9 mouse cellular contexts compared by ENCODE assay signal in genomic region chr6:121013750-121014149, GRCm38 (mm10).
DNase-seq lines count a peak whose midpoint lies in the region; ATAC-seq and TF ChIP-seq lines count a peak whose summit lies in the region.
"Had no signal": no experiment of that assay in that cellular context is flagged by ENCODE, and none has a peak within 500 bp of the region (broad histone marks: within the 10 kb centered on the region; RNA-seq: fewer than 3 reads in every experiment).

No protein-coding gene starts in this region.

- TF ChIP-seq POLR2A in kidney, adult 2 months (IDR thresholded peaks at IDR 0.05; ENCODE audit: low read depth, low read length): no peak
- no peak for TF ChIP-seq POLR2A in small intestine, adult 2 months (IDR thresholded peaks at IDR 0.05; ENCODE audit: low read depth, low read length)

- H3K9ac ChIP-seq in liver, embryonic 13.5 days: no peak overlapping the region

- no peaks in the 10 kb centered on the region for H3K36me3 ChIP-seq in kidney, adult 2 months (ENCODE audit: control insufficient read depth, insufficient read depth, low read length)
- peaks cover 99% of the 10 kb centered on the region for H3K36me3 ChIP-seq in G1E (replicated peaks)
- peaks cover 92% of the 10 kb centered on the region for H3K36me3 ChIP-seq in liver, embryonic 13.5 days
- peaks cover 10% of the 10 kb centered on the region; the same call in 1 of the 2 replicates for H3K36me3 ChIP-seq in small intestine, adult 2 months (ENCODE audit: control insufficient read depth, insufficient read depth, low read length)

- no peaks in the 10 kb centered on the region for H3K27me3 ChIP-seq in kidney, adult 2 months (replicated peaks; ENCODE audit: control insufficient read depth, insufficient read depth, low read length)
- H3K27me3 ChIP-seq in G1E (ENCODE audit: insufficient read depth, low read length): no peaks in the 10 kb centered on the region
- no peaks in the 10 kb centered on the region for H3K27me3 ChIP-seq in liver, embryonic 13.5 days
- no peaks in the 10 kb centered on the region for H3K27me3 ChIP-seq in small intestine, adult 2 months (ENCODE audit: control insufficient read depth, insufficient read depth, low read length)

- intact Hi-C loops in heart, postnatal 14 days (cut with DNase I): loop anchor here (1.0 to 5.0 kb wide), 4 partner anchors 41 to 165 kb away; partner anchors contain the start of gene Mical3
- intact Hi-C loops in left cerebral cortex, postnatal 14 days (cut with DNase I): loop anchor here (5.0 kb wide), 1 partner anchor 164 kb away; no protein-coding TSS in a partner anchor

- peak overlapping the region; percentile 40 for H3K4me3 ChIP-seq in kidney, adult 2 months (ENCODE audit: insufficient read depth, low read depth, low read length)
- no peak overlapping the region for H3K4me3 ChIP-seq in G1E (ENCODE audit: low read depth, low read length)
- no peak overlapping the region for H3K4me3 ChIP-seq in liver, embryonic 13.5 days (replicated peaks)
- peak overlapping the region; percentile 28; the same call in 1 of the 2 replicates for H3K4me3 ChIP-seq in small intestine, adult 2 months (ENCODE audit: low read depth, low read length)

- no peak for ATAC-seq in G1E (ENCODE audit: extremely low read depth, insufficient number of reproducible peaks, low FRiP score, poor library complexity, severe bottlenecking)
- ATAC-seq in liver, embryonic 13.5 days (ENCODE audit: low read depth): no peak

- WGBS in kidney, adult 2 months: 48% methylated on average over 9 of the region's 9 CpGs
- 38% methylated on average over 9 of the region's 9 CpGs for WGBS in liver, embryonic 13.5 days (ENCODE audit: insufficient replicate concordance)
- 65% methylated on average over 9 of the region's 9 CpGs for WGBS in small intestine, adult 2 months

- no peak overlapping the region for H3K4me2 ChIP-seq in liver, embryonic 13.5 days

- peaks cover 3% of the 10 kb centered on the region; the same call in 1 of the 2 replicates for H3K4me1 ChIP-seq in kidney, adult 2 months (ENCODE audit: control insufficient read depth, insufficient read depth, low read length)
- H3K4me1 ChIP-seq in G1E (ENCODE audit: insufficient read depth, low read depth, low read length): peaks cover 9% of the 10 kb centered on the region; the same call in 1 of the 2 replicates
- H3K4me1 ChIP-seq in liver, embryonic 13.5 days (replicated peaks): 0 out of 2 replicates have a peak, but pooled peaks cover 5% of the 10 kb centered on the region
- peaks cover 5% of the 10 kb centered on the region; the same call in 1 of the 2 replicates for H3K4me1 ChIP-seq in small intestine, adult 2 months (ENCODE audit: control insufficient read depth, insufficient read depth, insufficient read length, low read length)

- DNase-seq in kidney, adult 2 months: peak; percentile 43
- DNase-seq in kidney, adult 11 months: no peak
- peak; percentile 23 for DNase-seq in G1E (ENCODE audit: low spot score)
- peak; percentile 56 for DNase-seq in embryo, embryonic 10.5 days (ENCODE audit: low spot score)
- DNase-seq in heart, postnatal 14 days: peak; percentile 74 to 81
- DNase-seq in liver, embryonic 13.5 days: peak; percentile 19
- no peak for DNase-seq in left cerebral cortex, postnatal 14 days (ENCODE audit: low spot score in 2 of 2)

- TF ChIP-seq CTCF in kidney, adult 2 months (conservative IDR thresholded peaks at IDR 0.05; ENCODE audit: insufficient read depth, insufficient read length, low read depth, low read length): peak; percentile 62
- no peak for TF ChIP-seq CTCF in G1E (IDR thresholded peaks at IDR 0.05; ENCODE audit: low read depth, low read length)
- peak; percentile 32; the same call in 1 of the 2 replicates for TF ChIP-seq CTCF in small intestine, adult 2 months (IDR thresholded peaks at IDR 0.05; ENCODE audit: extremely low read depth, insufficient read length, insufficient replicate concordance, low read depth, low read length)

- H3K27ac ChIP-seq in kidney, adult 2 months (ENCODE audit: insufficient read depth, low read depth, low read length): no peak overlapping the region
- H3K27ac ChIP-seq in liver, embryonic 13.5 days: no peak overlapping the region
- no peak overlapping the region for H3K27ac ChIP-seq in small intestine, adult 2 months (ENCODE audit: insufficient read depth, low read depth, low read length)
- H3K27ac ChIP-seq: macrophage had no signal

- no peaks in the 10 kb centered on the region for H3K9me3 ChIP-seq in G1E (replicated peaks)
- H3K9me3 ChIP-seq in liver, embryonic 13.5 days (replicated peaks): no peaks in the 10 kb centered on the region

Comparison
In these comparisons a context has a peak if more than half of its experiments do, and no peak if none do; other contexts are left out.
1. DNase-seq: peak in kidney, adult 2 months (single experiment), G1E (single experiment), embryo, embryonic 10.5 days (single experiment), heart, postnatal 14 days (2 of 2) and liver, embryonic 13.5 days (single experiment); none in kidney, adult 11 months (single experiment) and left cerebral cortex, postnatal 14 days (0 of 2).
2. H3K4me3 ChIP-seq: peak in kidney, adult 2 months (single experiment) and small intestine, adult 2 months (single experiment); none in G1E (single experiment) and liver, embryonic 13.5 days (single experiment).